Mouse (Mus musculus): ENCODE measurements around the gene Preb.

The Preb gene

GRCm38 (mm10) chr5:30963916-30964315, 3.8 kb upstream of the Preb start:
- Histone ChIP-seq H3K27me3 (ENCODE audit: control insufficient read depth, insufficient read depth, low read length, poor library complexity, severe bottlenecking) (no peaks in the 10 kb centered on the region), H3K36me3 (ENCODE audit: control insufficient read depth, insufficient read depth, low read length, poor library complexity, severe bottlenecking) (no peaks in the 10 kb centered on the region)
- no peak for DNase-seq (ENCODE audit: low read depth, low spot score)

DNA sequence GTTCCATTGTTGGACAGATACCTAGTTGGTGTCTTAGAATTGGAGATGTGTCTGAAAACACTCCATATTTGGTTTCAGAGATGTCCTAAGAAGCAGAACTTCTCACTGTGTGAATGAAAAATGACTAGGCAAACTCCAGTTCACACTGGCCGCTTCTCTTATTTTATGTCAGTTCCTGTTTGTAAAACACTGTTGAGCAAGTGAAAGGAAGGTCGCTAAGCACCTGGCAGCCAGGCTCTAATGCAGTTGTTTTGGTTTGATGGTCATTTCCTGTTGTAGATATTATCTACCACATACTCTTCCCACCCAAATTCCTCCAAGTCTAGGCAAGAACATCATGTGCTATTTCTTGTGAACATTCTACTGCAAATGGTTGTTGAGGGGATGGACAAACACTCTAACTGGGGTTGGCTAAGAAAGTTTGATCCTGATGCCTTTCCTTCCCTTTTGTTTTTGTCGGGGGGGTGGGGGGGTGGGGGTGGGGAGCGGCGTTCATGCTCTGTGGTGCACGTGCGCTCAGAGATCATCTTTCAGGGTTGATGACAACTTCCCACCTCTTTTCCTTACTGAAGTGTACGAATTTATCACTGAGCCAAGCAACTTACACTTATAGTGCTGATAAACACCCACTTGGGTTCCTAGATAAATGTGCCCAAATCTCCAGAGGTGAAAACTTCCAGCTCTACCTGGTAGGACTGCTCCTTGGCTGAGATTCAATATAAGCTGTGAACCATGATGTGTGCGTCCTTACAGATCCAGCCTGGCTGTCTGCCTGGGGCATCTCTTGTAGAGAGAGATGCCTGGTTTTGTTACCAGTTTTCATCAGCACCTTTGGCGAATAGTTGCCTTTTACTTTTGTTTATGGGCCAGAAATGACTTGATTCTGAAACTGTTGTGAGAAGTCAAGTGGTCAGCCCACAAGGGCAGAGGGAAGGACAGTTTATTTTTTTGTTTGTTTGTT, 1.7 kb upstream of the Preb start:
- H3K27me3 ChIP-seq (ENCODE audit: control insufficient read depth, insufficient read depth, low read length, poor library complexity, severe bottlenecking) = no peaks in the 10 kb centered on the region
- H3K36me3 ChIP-seq (ENCODE audit: control insufficient read depth, insufficient read depth, low read length, poor library complexity, severe bottlenecking) = no peaks in the 10 kb centered on the region; the same call in 1 of the 2 replicates
- DNase-seq (ENCODE audit: low read depth, low spot score) = peak; percentile 81

GRCm38 (mm10) chr5:30960814-30961213, 653 bp upstream of the Preb start:
- H3K27me3 ChIP-seq (ENCODE audit: control insufficient read depth, insufficient read depth, low read length, poor library complexity, severe bottlenecking) = no peaks in the 10 kb centered on the region
- no peaks in the 10 kb centered on the region; the same call in 1 of the 2 replicates for H3K36me3 ChIP-seq (ENCODE audit: control insufficient read depth, insufficient read depth, low read length, poor library complexity, severe bottlenecking)
- no peak for DNase-seq (ENCODE audit: low read depth, low spot score)

DNA sequence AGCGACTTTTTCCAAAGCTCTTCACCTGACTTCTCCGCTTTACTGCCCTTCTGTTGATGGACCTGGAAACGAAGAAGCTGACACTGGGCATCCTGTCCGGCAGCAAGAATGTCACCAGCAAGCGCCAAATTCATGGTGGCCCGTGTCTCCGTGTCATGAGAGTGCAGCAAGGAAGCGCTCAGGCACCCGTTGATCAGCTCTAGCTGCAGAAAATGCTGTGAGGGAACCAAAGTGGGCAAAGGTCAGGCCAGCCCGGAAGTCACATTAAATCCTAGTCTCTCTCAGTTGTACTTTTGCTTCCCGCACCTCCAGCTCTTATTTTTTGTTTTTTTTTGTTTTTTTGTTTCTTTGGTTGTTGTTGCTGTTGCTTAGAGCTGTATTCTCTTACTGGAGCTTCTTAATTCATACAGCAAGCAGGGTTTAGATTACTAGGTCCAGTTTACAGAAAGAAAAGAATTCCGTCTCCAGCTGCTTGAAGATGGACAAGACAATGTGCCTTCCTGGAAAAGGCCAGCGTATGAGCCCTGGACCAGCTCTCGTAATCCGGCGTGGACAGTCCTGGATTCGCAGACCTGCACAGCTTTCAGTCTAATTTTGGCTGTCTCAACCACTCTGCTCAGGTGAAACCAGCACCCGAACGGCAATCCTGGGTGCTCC, 835 bp downstream of the Preb start:
- no peak for DNase-seq (ENCODE audit: low read depth, low spot score)
- Histone ChIP-seq H3K27me3 (ENCODE audit: control insufficient read depth, insufficient read depth, low read length, poor library complexity, severe bottlenecking) (no peaks in the 10 kb centered on the region), H3K36me3 (ENCODE audit: control insufficient read depth, insufficient read depth, low read length, poor library complexity, severe bottlenecking) (peaks cover 3% of the 10 kb centered on the region; the same call in 1 of the 2 replicates)

DNA sequence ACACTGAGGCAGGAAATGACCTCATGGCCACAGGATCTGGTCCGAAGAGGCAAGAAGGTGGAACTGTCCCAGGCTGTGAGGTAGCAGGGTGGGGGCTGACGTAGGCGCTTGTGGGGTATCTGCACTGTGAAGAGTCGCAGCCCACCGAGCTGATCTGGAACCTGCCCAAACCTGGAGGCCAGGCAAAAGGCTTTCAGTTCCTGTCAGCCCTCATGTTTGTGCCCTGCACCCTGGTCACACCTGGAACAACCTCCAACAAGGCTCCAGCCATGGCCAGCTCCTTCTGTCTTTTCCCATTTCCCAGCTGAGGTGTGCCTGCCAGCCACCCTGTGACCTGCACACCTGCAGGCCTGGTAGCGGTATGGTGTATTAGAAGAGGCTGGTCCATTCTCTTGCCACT, 2.3 kb downstream of the Preb start:
- peak; percentile 27 for DNase-seq (ENCODE audit: low read depth, low spot score)
- Histone ChIP-seq H3K36me3 (ENCODE audit: control insufficient read depth, insufficient read depth, low read length, poor library complexity, severe bottlenecking) (peaks cover 11% of the 10 kb centered on the region; the same call in 1 of the 2 replicates), H3K27me3 (ENCODE audit: control insufficient read depth, insufficient read depth, low read length, poor library complexity, severe bottlenecking) (no peaks in the 10 kb centered on the region)

GRCm38 (mm10) chr5:30955751-30956150, 4.4 kb downstream of the Preb start:
- peaks cover 11% of the 10 kb centered on the region; the same call in 1 of the 2 replicates for H3K36me3 ChIP-seq (ENCODE audit: control insufficient read depth, insufficient read depth, low read length, poor library complexity, severe bottlenecking)
- DNase-seq (ENCODE audit: low read depth, low spot score) = no peak
- no peaks in the 10 kb centered on the region for H3K27me3 ChIP-seq (ENCODE audit: control insufficient read depth, insufficient read depth, low read length, poor library complexity, severe bottlenecking)

- Histone ChIP-seq H3K27me3 (ENCODE audit: control insufficient read depth, insufficient read depth, low read length, poor library complexity, severe bottlenecking) (no peaks in the 10 kb centered on the region), H3K36me3 (ENCODE audit: control insufficient read depth, insufficient read depth, low read length, poor library complexity, severe bottlenecking) (peaks cover 11% of the 10 kb centered on the region; the same call in 1 of the 2 replicates)
- no peak for DNase-seq (ENCODE audit: low read depth, low spot score)
Measured at GRCm38 (mm10) chr5:30954556-30954955, 5.6 kb downstream of the Preb start.

DNA sequence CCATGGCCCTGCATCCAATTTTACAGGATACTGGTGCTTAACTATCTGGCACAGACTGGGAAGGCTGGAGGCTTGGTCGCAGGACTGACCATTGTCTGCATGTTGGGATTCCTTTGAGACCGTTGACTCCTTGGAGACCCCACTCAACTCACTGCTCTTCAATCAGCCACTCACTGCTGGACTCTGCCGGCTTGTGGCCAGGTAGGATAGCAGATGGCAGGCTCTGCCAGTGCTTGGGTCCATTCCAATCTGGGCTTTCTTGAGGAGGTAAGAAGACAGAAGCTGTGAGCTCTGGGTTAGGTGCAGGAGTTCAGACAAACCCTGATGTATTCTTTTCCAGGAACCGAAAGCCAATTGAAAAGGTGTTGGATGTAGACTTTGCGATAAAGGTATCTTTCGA, 6.1 kb downstream of the Preb start:
- DNase-seq (ENCODE audit: low read depth, low spot score) = no peak
- no peaks in the 10 kb centered on the region for H3K27me3 ChIP-seq (ENCODE audit: control insufficient read depth, insufficient read depth, low read length, poor library complexity, severe bottlenecking)
- peaks cover 11% of the 10 kb centered on the region; the same call in 1 of the 2 replicates for H3K36me3 ChIP-seq (ENCODE audit: control insufficient read depth, insufficient read depth, low read length, poor library complexity, severe bottlenecking)

GRCm38 (mm10) chr5:30952551-30952950, 7.6 kb downstream of the Preb start:
- peaks cover 11% of the 10 kb centered on the region; the same call in 1 of the 2 replicates for H3K36me3 ChIP-seq (ENCODE audit: control insufficient read depth, insufficient read depth, low read length, poor library complexity, severe bottlenecking)
- DNase-seq (ENCODE audit: low read depth, low spot score) = no peak
- no peaks in the 10 kb centered on the region for H3K27me3 ChIP-seq (ENCODE audit: control insufficient read depth, insufficient read depth, low read length, poor library complexity, severe bottlenecking)

DNA sequence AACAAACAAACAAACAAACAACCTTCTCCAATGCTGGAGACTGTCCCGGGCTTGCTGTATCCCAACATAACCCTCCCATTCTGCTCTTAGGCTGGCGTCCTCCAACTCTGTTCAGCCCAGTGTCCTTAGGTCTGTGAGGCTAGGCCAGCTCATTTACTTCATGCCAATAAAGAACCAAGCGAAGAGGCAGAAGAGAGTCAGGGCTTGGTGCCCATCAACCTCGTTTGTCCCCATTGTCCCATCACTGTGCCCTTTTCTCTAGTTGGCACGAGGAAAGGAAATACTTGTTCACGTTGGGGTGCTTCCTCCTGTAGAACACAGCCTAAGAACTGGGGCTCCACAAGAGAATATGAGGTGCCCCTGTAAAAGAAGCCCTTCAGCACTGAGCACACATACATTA, 8.5 kb downstream of the Preb start:
- no peak for DNase-seq (ENCODE audit: low read depth, low spot score)
- H3K27me3 ChIP-seq (ENCODE audit: control insufficient read depth, insufficient read depth, low read length, poor library complexity, severe bottlenecking) = no peaks in the 10 kb centered on the region
- H3K36me3 ChIP-seq (ENCODE audit: control insufficient read depth, insufficient read depth, low read length, poor library complexity, severe bottlenecking) = peaks cover 11% of the 10 kb centered on the region; the same call in 1 of the 2 replicates

- no peaks in the 10 kb centered on the region for H3K27me3 ChIP-seq (ENCODE audit: control insufficient read depth, insufficient read depth, low read length, poor library complexity, severe bottlenecking)
- no peak for DNase-seq (ENCODE audit: low read depth, low spot score)
- H3K36me3 ChIP-seq (ENCODE audit: control insufficient read depth, insufficient read depth, low read length, poor library complexity, severe bottlenecking) = peaks cover 11% of the 10 kb centered on the region; the same call in 1 of the 2 replicates
Measured at GRCm38 (mm10) chr5:30950922-30951321, 9.2 kb downstream of the Preb start.

DNA sequence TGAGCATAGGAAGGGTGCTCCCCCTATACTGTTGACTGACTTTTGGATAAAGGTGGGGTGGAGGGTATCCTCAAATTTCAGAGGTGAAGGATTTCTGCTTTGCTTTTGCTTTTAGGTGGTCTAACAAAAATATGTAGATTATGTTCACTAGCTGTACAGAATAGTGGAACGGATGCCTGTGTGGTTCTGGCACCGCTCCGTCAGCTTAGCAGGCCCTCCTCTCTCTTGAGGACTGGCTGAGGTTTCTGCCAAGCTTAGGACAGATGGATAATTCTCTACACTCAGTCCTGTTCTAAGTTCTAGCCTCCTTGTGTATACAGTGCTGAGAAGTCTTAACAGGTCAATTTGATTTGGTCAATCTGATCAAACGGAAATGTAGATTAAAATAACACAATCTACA, 9.7 kb downstream of the Preb start:
- H3K36me3 ChIP-seq (ENCODE audit: control insufficient read depth, insufficient read depth, low read length, poor library complexity, severe bottlenecking) = peaks cover 11% of the 10 kb centered on the region; the same call in 1 of the 2 replicates
- H3K27me3 ChIP-seq (ENCODE audit: control insufficient read depth, insufficient read depth, low read length, poor library complexity, severe bottlenecking) = no peaks in the 10 kb centered on the region
- no peak for DNase-seq (ENCODE audit: low read depth, low spot score)

- DNase-seq (ENCODE audit: low read depth, low spot score) = peak; percentile 87
- H3K36me3 ChIP-seq (ENCODE audit: control insufficient read depth, insufficient read depth, low read length, poor library complexity, severe bottlenecking) = peaks cover 11% of the 10 kb centered on the region; the same call in 1 of the 2 replicates
- H3K27me3 ChIP-seq (ENCODE audit: control insufficient read depth, insufficient read depth, low read length, poor library complexity, severe bottlenecking) = no peaks in the 10 kb centered on the region
Measured at GRCm38 (mm10) chr5:30949654-30950326, 10.4 kb downstream of the Preb start.

GRCm38 (mm10) chr5:30948620-30949019, 11.5 kb downstream of the Preb start:
- Histone ChIP-seq H3K36me3 (ENCODE audit: control insufficient read depth, insufficient read depth, low read length, poor library complexity, severe bottlenecking) (0 out of 2 replicates have a peak, but pooled peaks cover 2% of the 10 kb centered on the region), H3K27me3 (ENCODE audit: control insufficient read depth, insufficient read depth, low read length, poor library complexity, severe bottlenecking) (no peaks in the 10 kb centered on the region)
- no peak for DNase-seq (ENCODE audit: low read depth, low spot score)

Measured in splenic B cell, adult 2 months (primary cell).